Mouse (Mus musculus) ES-E14 (cell line): ENCODE data around the gene Cep164.

Experiments used
- CHD2 ChIP-seq: IDR thresholded peaks from 2 replicates; pipeline ENCODE4 v1.6.1; 2014; ENCODE audit warnings: mild to moderate bottlenecking, low read depth, low read length, inconsistent platforms
- HCFC1 ChIP-seq: IDR thresholded peaks from 2 replicates; pipeline ENCODE4 v1.6.1; 2012; ENCODE audit warnings: low read length, inconsistent platforms, borderline replicate concordance; ENCODE audit not compliant: insufficient read depth
- ZC3H11A ChIP-seq: IDR thresholded peaks from 2 replicates; pipeline ENCODE4 v1.6.1; 2012; ENCODE audit warnings: low read depth, mild to moderate bottlenecking, inconsistent platforms, low read length, borderline replicate concordance

DNA sequence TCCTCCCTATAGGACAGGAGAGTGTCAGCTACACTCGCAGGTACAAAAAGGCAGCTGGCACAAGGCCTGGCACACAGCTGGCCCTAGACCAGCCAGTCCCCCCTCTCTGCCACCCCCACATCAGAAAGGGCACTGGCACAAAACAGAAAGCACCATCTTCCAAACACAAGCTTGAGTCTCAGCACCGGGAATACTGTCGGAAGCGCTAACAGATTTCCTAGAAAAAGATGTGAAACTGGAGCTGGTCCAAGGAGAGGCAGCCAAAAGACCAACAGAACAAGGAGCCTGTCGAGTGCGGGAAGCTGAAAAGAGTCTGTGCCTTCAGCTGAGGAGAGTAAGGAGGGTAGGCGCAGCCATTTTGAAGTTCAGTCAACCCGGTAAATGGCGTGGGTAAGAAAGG lies 13.4 kb downstream of the Cep164 start:
- TF ChIP-seq HCFC1 (no peak), CHD2 (no peak), ZC3H11A (no peak)
